28 mouse cellular contexts compared by ENCODE assay signal in the genomic region with DNA sequence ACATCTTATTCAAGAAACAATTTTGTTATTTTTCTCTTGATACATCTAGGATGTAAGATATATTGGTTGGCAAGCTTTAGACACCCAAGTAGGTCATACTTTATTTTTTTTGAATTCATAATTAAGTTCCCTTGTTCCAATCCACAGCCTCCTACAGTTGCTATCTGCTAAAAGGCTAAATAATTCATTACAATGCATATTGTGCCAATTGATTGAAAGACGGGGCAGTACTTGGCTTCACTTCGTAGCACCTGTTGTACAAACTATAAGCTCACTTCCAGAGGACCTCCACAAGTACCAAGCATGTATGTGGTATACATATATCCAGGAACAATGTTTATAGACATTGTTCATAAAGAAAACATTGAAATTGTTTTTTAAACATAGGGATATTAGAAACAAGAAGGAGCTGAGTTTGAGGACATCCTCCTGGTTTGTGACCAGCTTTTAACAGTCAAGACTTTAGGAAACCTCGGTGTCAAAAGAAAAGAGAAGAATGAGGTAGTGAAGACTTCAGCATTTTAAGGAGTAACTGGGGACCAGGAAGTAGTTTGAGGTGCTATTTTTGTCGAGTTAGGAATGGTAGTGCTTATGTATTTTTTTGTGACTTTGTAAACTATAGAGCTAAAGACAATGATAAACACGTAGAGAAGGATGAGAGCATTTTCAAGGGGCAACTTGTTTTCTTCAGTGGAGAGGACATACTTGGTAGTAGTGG. TPM values are rescaled to one million over a fixed set of nuclear protein-coding genes. Genes with fewer than 3 reads are reported as not detected.
A peak's percentile ranks its signal among the peaks of the same experiment; 100 is the strongest.
DNase-seq lines count a peak whose midpoint lies in the region; ATAC-seq and TF ChIP-seq lines count a peak whose summit lies in the region.
"Had no signal": no experiment of that assay in that cellular context is flagged by ENCODE, and none has a peak within 500 bp of the region (broad histone marks: within the 10 kb centered on the region; RNA-seq: fewer than 3 reads in every experiment).

No protein-coding gene starts in this region.

- TF ChIP-seq CTCF in kidney, postnatal 0 days (IDR thresholded peaks at IDR 0.05; ENCODE audit: low read depth) = no peak
- TF ChIP-seq CTCF in MEL (IDR thresholded peaks at IDR 0.05 in 2 of 3, conservative IDR thresholded peaks at IDR 0.05 in 1 of 3; ENCODE audit: control insufficient read depth in 1 of 3, insufficient read depth in 1 of 3, low read depth in 2 of 3, low read length in 3 of 3, poor library complexity in 1 of 3, severe bottlenecking in 1 of 3) = no peak

- H3K79me2 ChIP-seq in MEL (ENCODE audit: control insufficient read depth, insufficient read depth, low read length, poor library complexity) = peaks cover 16% of the 10 kb centered on the region

- no peak for TF ChIP-seq EP300 in MEL (IDR thresholded peaks at IDR 0.05; ENCODE audit: low read depth in 1 of 2, low read length in 2 of 2)

- no peak overlapping the region for H3K4me3 ChIP-seq in kidney, postnatal 0 days (replicated peaks; ENCODE audit: low read depth, low read length)
- H3K4me3 ChIP-seq in MEL (ENCODE audit: control insufficient read depth in 1 of 2, insufficient read depth in 1 of 2, low read depth in 2 of 2, low read length in 2 of 2) = no peak overlapping the region
- no peak overlapping the region for H3K4me3 ChIP-seq in kidney, embryonic 14.5 days (ENCODE audit: low read length)
- H3K4me3 ChIP-seq: embryonic facial prominence, embryonic 12.5 days; limb, embryonic 12.5 days; lung, embryonic 15.5 days; megakaryocyte, embryonic 14.5 days had no signal

- H3K9ac ChIP-seq in kidney, postnatal 0 days (ENCODE audit: low read depth, low read length) = no peak overlapping the region
- no peak overlapping the region for H3K9ac ChIP-seq in MEL (ENCODE audit: control insufficient read depth, low read depth, low read length, poor library complexity, severe bottlenecking)
- no peak overlapping the region for H3K9ac ChIP-seq in kidney, embryonic 14.5 days (ENCODE audit: low read depth, low read length)
- H3K9ac ChIP-seq: embryonic facial prominence, embryonic 12.5 days; limb, embryonic 12.5 days; liver, embryonic 12.5 days; lung, embryonic 15.5 days had no signal

- H3K36me3 ChIP-seq in kidney, postnatal 0 days (ENCODE audit: insufficient read depth, low read length) = peaks cover 28% of the 10 kb centered on the region
- peaks cover 25 to 38% of the 10 kb centered on the region in 2 experiments for H3K36me3 ChIP-seq in MEL (ENCODE audit: control insufficient read depth in 1 of 2, insufficient read depth in 2 of 2, low read length in 2 of 2)
- H3K36me3 ChIP-seq in kidney, embryonic 14.5 days (ENCODE audit: control insufficient read depth, insufficient read depth, low read length) = peaks cover 50% of the 10 kb centered on the region

- TF ChIP-seq POLR2A in MEL (IDR thresholded peaks at IDR 0.05; ENCODE audit: control insufficient read depth in 1 of 2, insufficient read depth in 1 of 2, low read depth in 1 of 2, low read length in 2 of 2, poor library complexity in 1 of 2) = no peak; a peak in 1 of 4 replicates

- no peak overlapping the region; the same call in 1 of the 2 replicates for H3K27ac ChIP-seq in kidney, postnatal 0 days
- H3K27ac ChIP-seq in MEL (ENCODE audit: control insufficient read depth, low read depth, low read length) = no peak overlapping the region
- no peak overlapping the region for H3K27ac ChIP-seq in kidney, embryonic 14.5 days (ENCODE audit: low read depth, low read length)
- H3K27ac ChIP-seq: embryonic facial prominence, embryonic 12.5 days; limb, embryonic 12.5 days; lung, embryonic 15.5 days; stomach, postnatal 0 days had no signal

- TF ChIP-seq RAD21 in MEL (IDR thresholded peaks at IDR 0.05; ENCODE audit: low read depth, low read length) = no peak

- ATAC-seq in kidney, postnatal 0 days (replicated peaks; ENCODE audit: low FRiP score, low read depth) = no peak
- ATAC-seq in kidney, embryonic 14.5 days (ENCODE audit: low FRiP score, low TSS enrichment) = no peak
- ATAC-seq in activated CD4-positive, CD25-positive, alpha-beta regulatory T cell, adult 4 months = no peak
- ATAC-seq: liver, embryonic 12.5 days had no signal

- 73% methylated on average over 5 of the region's 5 CpGs for WGBS in kidney, postnatal 0 days
- 76% methylated on average over 5 of the region's 5 CpGs for WGBS in kidney, embryonic 14.5 days

- DNase-seq in kidney, postnatal 0 days (ENCODE audit: low spot score) = peak; percentile 19
- DNase-seq in kidney, postnatal 36 days = no peak
- DNase-seq in 416B (ENCODE audit: low read depth) = peak; percentile 37
- peak; percentile 50 for DNase-seq in MEL (ENCODE audit: low read depth, low spot score)
- peak; percentile 11 for DNase-seq in forelimb bud, embryonic 11.5 days (ENCODE audit: low read depth, low spot score)
- no peak for DNase-seq in kidney, postnatal 25 days
- DNase-seq: adrenal gland, postnatal 14 days; cerebellum, adult 8-10 months; cerebellum, postnatal 36 days; gastrocnemius, postnatal 14 days; heart, adult 11 months; heart, postnatal 10 days; kidney, adult 18-20 months; kidney, postnatal 14 days; layer of hippocampus, postnatal 36 days; lung, postnatal 36 days; midbrain, embryonic 14.5 days; right cerebral cortex, postnatal 14 days; thymus, adult 2 months; thymus, postnatal 4 days had no signal

- no peaks in the 10 kb centered on the region for H3K9me3 ChIP-seq in kidney, postnatal 0 days (replicated peaks; ENCODE audit: low read length)
- H3K9me3 ChIP-seq in MEL (replicated peaks; ENCODE audit: insufficient read depth, low read length) = no peaks in the 10 kb centered on the region
- H3K9me3 ChIP-seq in kidney, embryonic 14.5 days (ENCODE audit: control insufficient read depth, low read length) = no peaks in the 10 kb centered on the region
- H3K9me3 ChIP-seq: embryonic facial prominence, embryonic 12.5 days; limb, embryonic 12.5 days; liver, embryonic 12.5 days; lung, embryonic 15.5 days had no signal

- no peak overlapping the region for H3K4me2 ChIP-seq in kidney, postnatal 0 days (ENCODE audit: low read length)
- no peak overlapping the region for H3K4me2 ChIP-seq in kidney, embryonic 14.5 days (replicated peaks; ENCODE audit: low read depth, low read length)
- H3K4me2 ChIP-seq: embryonic facial prominence, embryonic 12.5 days had no signal

- peaks cover 3% of the 10 kb centered on the region; the same call in 1 of the 2 replicates for H3K4me1 ChIP-seq in kidney, postnatal 0 days (replicated peaks; ENCODE audit: insufficient read depth, low read length)
- H3K4me1 ChIP-seq in MEL (ENCODE audit: control insufficient read depth in 1 of 2, insufficient read depth in 2 of 2, low read length in 2 of 2) = peaks cover 0 to 2% of the 10 kb centered on the region in 2 experiments; a peak in 1 of 4 replicates
- H3K4me1 ChIP-seq in kidney, embryonic 14.5 days (ENCODE audit: control insufficient read depth, insufficient read depth, low read length) = peaks cover 15% of the 10 kb centered on the region

- H3K27me3 ChIP-seq in kidney, postnatal 0 days (ENCODE audit: insufficient read depth, low read length) = no peaks in the 10 kb centered on the region
- H3K27me3 ChIP-seq in MEL (ENCODE audit: control insufficient read depth in 1 of 2, insufficient read depth in 2 of 2, low read length in 2 of 2) = no peaks in the 10 kb centered on the region
- H3K27me3 ChIP-seq in kidney, embryonic 14.5 days (ENCODE audit: control insufficient read depth, insufficient read depth, low read length) = no peaks in the 10 kb centered on the region
- H3K27me3 ChIP-seq: embryonic facial prominence, embryonic 12.5 days; limb, embryonic 12.5 days; liver, embryonic 12.5 days; lung, embryonic 15.5 days; megakaryocyte, embryonic 14.5 days had no signal

RNA-seq across cellular contexts. Expression of gene Nfs1, which starts 2.4 kb away (rescaled TPM):
- polyA plus RNA-seq in kidney, postnatal 0 days (2015; fragmentation: Nextera tagmentation; extraction: Ambion mirVana) = 60.5 and 64.0 TPM in 2 replicates
- total RNA-seq in MEL (2012; rRNA removed) = 79.6 and 83.9 TPM in 2 replicates
- polyA plus RNA-seq in MEL (2012; ENCODE audit: insufficient read depth in 1 of 2, insufficient read length in 2 of 2, low read depth in 1 of 2, low replicate concordance in 2 of 2, missing spikeins in 1 of 2) = 10 to 100 TPM in 1 of 2 experiments, not detected in 1; 64.5 TPM
- 40.8 and 44.6 TPM in 2 replicates for polyA plus RNA-seq in kidney, embryonic 14.5 days (2014; fragmentation: Nextera tagmentation; extraction: Ambion mirVana)
- 10 to 100 TPM; 40.6 to 45.9 TPM for polyA plus RNA-seq in activated CD4-positive, CD25-positive, alpha-beta regulatory T cell, adult 4 months (2017; shearing (Covaris generic))

RNA-seq across cellular contexts. Expression of gene Romo1, which starts 2.6 kb away (rescaled TPM):
- 524 and 529 TPM in 2 replicates for polyA plus RNA-seq in kidney, postnatal 0 days (2015; fragmentation: Nextera tagmentation; extraction: Ambion mirVana)
- total RNA-seq in MEL (2012; rRNA removed) = 392 and 402 TPM in 2 replicates
- 100 to 1,000 TPM in 1 of 2 experiments, not detected in 1; 554 TPM for polyA plus RNA-seq in MEL (2012; ENCODE audit: insufficient read depth in 1 of 2, insufficient read length in 2 of 2, low read depth in 1 of 2, low replicate concordance in 2 of 2, missing spikeins in 1 of 2)
- 417 and 550 TPM in 2 replicates for polyA plus RNA-seq in kidney, embryonic 14.5 days (2014; fragmentation: Nextera tagmentation; extraction: Ambion mirVana)
- 100 to 1,000 TPM; 150 to 165 TPM for polyA plus RNA-seq in activated CD4-positive, CD25-positive, alpha-beta regulatory T cell, adult 4 months (2017; shearing (Covaris generic))

RNA-seq across cellular contexts. Expression of gene Gm28036, which starts 19.5 kb away (rescaled TPM):
- 8.0 and 11.9 TPM in 2 replicates for polyA plus RNA-seq in kidney, postnatal 0 days (2015; fragmentation: Nextera tagmentation; extraction: Ambion mirVana)
- total RNA-seq in MEL (2012; rRNA removed) = 27.6 and 32.3 TPM in 2 replicates
- polyA plus RNA-seq in MEL (2012; ENCODE audit: insufficient read depth in 1 of 2, insufficient read length in 2 of 2, low read depth in 1 of 2, low replicate concordance in 2 of 2, missing spikeins in 1 of 2) = 10 to 100 TPM in 1 of 2 experiments, not detected in 1; 20.4 TPM
- polyA plus RNA-seq in kidney, embryonic 14.5 days (2014; fragmentation: Nextera tagmentation; extraction: Ambion mirVana) = 3.4 and 13.2 TPM in 2 replicates
- polyA plus RNA-seq in activated CD4-positive, CD25-positive, alpha-beta regulatory T cell, adult 4 months (2017; shearing (Covaris generic)) = 1 to 10 TPM; 6.0 to 8.8 TPM

RNA-seq across cellular contexts. Expression of gene Rbm39, which starts 33.6 kb away (rescaled TPM):
- 636 and 701 TPM in 2 replicates for polyA plus RNA-seq in kidney, postnatal 0 days (2015; fragmentation: Nextera tagmentation; extraction: Ambion mirVana)
- total RNA-seq in MEL (2012; rRNA removed) = 212 and 228 TPM in 2 replicates
- polyA plus RNA-seq in MEL (2012; ENCODE audit: insufficient read depth in 1 of 2, insufficient read length in 2 of 2, low read depth in 1 of 2, low replicate concordance in 2 of 2, missing spikeins in 1 of 2) = 1,000 to 10,000 TPM in 1 of 2 experiments, 100 to 1,000 TPM in 1; 248 to 1,530 TPM
- polyA plus RNA-seq in kidney, embryonic 14.5 days (2014; fragmentation: Nextera tagmentation; extraction: Ambion mirVana) = 683 and 751 TPM in 2 replicates
- 100 to 1,000 TPM; 578 to 629 TPM for polyA plus RNA-seq in activated CD4-positive, CD25-positive, alpha-beta regulatory T cell, adult 4 months (2017; shearing (Covaris generic))

RNA-seq across cellular contexts. Expression of gene Rbm12, which starts 34.7 kb away (rescaled TPM):
- 17.6 and 18.9 TPM in 2 replicates for polyA plus RNA-seq in kidney, postnatal 0 days (2015; fragmentation: Nextera tagmentation; extraction: Ambion mirVana)
- total RNA-seq in MEL (2012; rRNA removed) = 13.4 and 15.3 TPM in 2 replicates
- 10 to 100 TPM; 28.8 to 42.5 TPM for polyA plus RNA-seq in MEL (2012; ENCODE audit: insufficient read depth in 1 of 2, insufficient read length in 2 of 2, low read depth in 1 of 2, low replicate concordance in 2 of 2, missing spikeins in 1 of 2)
- polyA plus RNA-seq in kidney, embryonic 14.5 days (2014; fragmentation: Nextera tagmentation; extraction: Ambion mirVana) = 15.5 and 37.2 TPM in 2 replicates
- 10 to 100 TPM; 16.2 to 18.7 TPM for polyA plus RNA-seq in activated CD4-positive, CD25-positive, alpha-beta regulatory T cell, adult 4 months (2017; shearing (Covaris generic))

Comparison
In these comparisons a context has a peak if more than half of its experiments do, and no peak if none do; other contexts are left out.
1. DNase-seq: peak in kidney, postnatal 0 days (single experiment), 416B (single experiment), MEL (single experiment) and forelimb bud, embryonic 11.5 days (single experiment); none in kidney, postnatal 36 days (0 of 2) and kidney, postnatal 25 days (0 of 2).